Mouse (Mus musculus) adrenal gland, postnatal 14 days (tissue): ENCODE data around the gene Tspan5. TPM values are rescaled to one million over a fixed set of nuclear protein-coding genes. Genes with fewer than 3 reads are reported as not detected.

Experiments used
- DNase-seq: peaks from one replicate; pipeline ENCODE4 v3.0.0; 2021; ENCODE audit warnings: mixed read lengths
- total RNA-seq: library from RNA; stranded (reverse); gene quantifications from 2 replicates; pipeline ENCODE4 v1.2.3, GENCODE M21; 2021

Gene Tspan5
- total RNA-seq, 1 experiment from 2014 or later, result 38.2 TPM

- peak; percentile 35 for DNase-seq
Observed at GRCm38 (mm10) chr3:138804104-138805048, 62.4 kb downstream of the Tspan5 start.

- DNase-seq, result peak; percentile 45
Observed at GRCm38 (mm10) chr3:138807795-138808194, 65.8 kb downstream of the Tspan5 start.

GRCm38 (mm10) chr3:138809509-138809908, 67.5 kb downstream of the Tspan5 start:
- no peak for DNase-seq

GRCm38 (mm10) chr3:138812565-138812964, 70.6 kb downstream of the Tspan5 start:
- no peak for DNase-seq

GRCm38 (mm10) chr3:138813139-138813810, 71.3 kb downstream of the Tspan5 start:
- DNase-seq, result peak; percentile 36

- DNase-seq, result no peak
Observed at GRCm38 (mm10) chr3:138814457-138814856, 72.5 kb downstream of the Tspan5 start.

- DNase-seq, result no peak
Observed at GRCm38 (mm10) chr3:138815127-138815837, 73.3 kb downstream of the Tspan5 start.

- peak; percentile 32 for DNase-seq
Observed at GRCm38 (mm10) chr3:138816888-138817656, 75.1 kb downstream of the Tspan5 start.

GRCm38 (mm10) chr3:138819862-138820261, 77.9 kb downstream of the Tspan5 start:
- DNase-seq, result no peak

GRCm38 (mm10) chr3:138820296-138820695, 78.3 kb downstream of the Tspan5 start:
- no peak for DNase-seq

- DNase-seq, result no peak
Observed at GRCm38 (mm10) chr3:138821886-138822445, 80.0 kb downstream of the Tspan5 start.

GRCm38 (mm10) chr3:138823857-138824256, 81.9 kb downstream of the Tspan5 start:
- no peak for DNase-seq

- DNase-seq, result no peak
Observed at GRCm38 (mm10) chr3:138825296-138825695, 83.3 kb downstream of the Tspan5 start.

GRCm38 (mm10) chr3:138826243-138826800, 84.3 kb downstream of the Tspan5 start:
- DNase-seq, result no peak

- no peak for DNase-seq
Observed at GRCm38 (mm10) chr3:138832827-138833517, 91.0 kb downstream of the Tspan5 start.

GRCm38 (mm10) chr3:138834174-138834573, 92.2 kb downstream of the Tspan5 start:
- no peak for DNase-seq

- no peak for DNase-seq
Observed at GRCm38 (mm10) chr3:138836937-138837336, 94.9 kb downstream of the Tspan5 start.

- DNase-seq, result no peak
Observed at GRCm38 (mm10) chr3:138837651-138838050, 95.7 kb downstream of the Tspan5 start.

- no peak for DNase-seq
Observed at GRCm38 (mm10) chr3:138839656-138840055, 97.7 kb downstream of the Tspan5 start.

GRCm38 (mm10) chr3:138841288-138841687, 99.3 kb downstream of the Tspan5 start:
- no peak for DNase-seq
